Mouse (Mus musculus) frontal cortex, postnatal 10 days (tissue): ENCODE measurements at regions not wholly inside any gene's neighbourhood (a gene's known extent, or its start where the extent isn't known, plus 50 kb on each side); places are given as distances from the start of the nearest gene placed in this dataset.
"Not testable (repeated sequence)": the region's sequence is repeated elsewhere in the genome, so short reads cannot be mapped to it uniquely, and the experiment has no call there.

Experiments
- DNase-seq, 2 experiments: peaks; one replicate each; pipeline ENCODE4 v3.0.0; 2022; ENCODE audit warnings: low spot score in 2 of 2, mixed read lengths in 1 of 2

DNA sequence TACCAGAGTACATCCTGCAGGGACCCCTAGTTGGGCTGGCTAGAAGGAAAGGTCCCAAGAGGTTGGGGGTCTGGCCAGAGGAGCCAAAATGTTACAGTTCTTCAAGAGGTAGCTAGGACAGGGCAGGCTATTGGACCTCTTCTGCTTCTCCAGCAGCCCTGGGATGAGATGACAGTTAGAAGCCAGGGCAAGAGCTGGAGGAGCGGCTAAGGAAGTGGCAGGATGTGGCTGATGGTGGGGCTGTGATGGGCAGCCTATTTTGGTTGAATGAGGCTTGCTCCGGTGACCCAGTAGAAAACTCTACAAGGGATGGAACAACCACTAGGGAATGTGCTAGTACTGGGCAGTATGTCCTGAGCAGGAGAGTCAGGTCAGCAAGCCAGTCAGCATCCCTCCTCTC is 82.8 kb downstream of the Ddx11 start:
- DNase-seq: no peak

DNA sequence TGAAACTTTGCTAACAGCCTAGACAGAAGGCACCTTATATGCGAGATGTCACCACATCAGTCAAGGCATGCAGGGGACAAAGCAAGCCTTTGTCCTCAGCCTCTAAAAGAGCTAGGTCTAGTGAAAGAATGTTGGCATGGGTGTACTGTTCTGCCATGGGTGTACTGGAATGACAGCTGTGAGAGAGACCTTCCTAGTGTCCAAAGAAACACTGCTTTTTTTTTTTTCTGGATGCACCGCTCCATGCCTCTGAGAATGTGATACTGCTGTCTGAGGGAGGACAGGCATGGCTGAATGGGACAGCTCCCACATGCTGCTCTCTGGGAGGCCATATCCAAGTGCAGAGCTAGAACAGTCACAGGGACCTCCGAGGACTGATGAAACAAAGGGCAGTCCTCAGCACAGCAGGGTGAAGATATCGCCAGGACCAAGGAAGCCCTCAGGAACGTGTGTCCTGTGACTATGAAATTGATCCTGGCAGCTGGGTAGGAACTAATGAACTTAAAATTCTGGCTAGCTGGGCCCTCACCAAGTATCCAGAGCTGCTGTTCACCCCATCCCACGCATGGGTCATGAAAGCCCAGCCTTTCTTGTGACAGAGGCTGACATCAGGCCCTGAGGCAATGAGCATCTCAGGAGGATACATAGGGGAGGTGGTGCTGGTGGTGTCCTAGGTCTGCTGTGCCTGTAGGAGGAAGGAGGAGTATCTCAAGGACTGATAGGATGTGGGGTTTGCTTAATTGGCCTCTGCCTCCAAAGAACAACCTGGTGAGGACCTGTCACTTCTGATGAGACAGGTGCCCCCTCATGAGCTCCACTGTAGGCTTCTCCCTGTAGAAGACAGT is 84.6 kb downstream of the Ddx11 start:
- DNase-seq: not testable (repeated sequence)

DNA sequence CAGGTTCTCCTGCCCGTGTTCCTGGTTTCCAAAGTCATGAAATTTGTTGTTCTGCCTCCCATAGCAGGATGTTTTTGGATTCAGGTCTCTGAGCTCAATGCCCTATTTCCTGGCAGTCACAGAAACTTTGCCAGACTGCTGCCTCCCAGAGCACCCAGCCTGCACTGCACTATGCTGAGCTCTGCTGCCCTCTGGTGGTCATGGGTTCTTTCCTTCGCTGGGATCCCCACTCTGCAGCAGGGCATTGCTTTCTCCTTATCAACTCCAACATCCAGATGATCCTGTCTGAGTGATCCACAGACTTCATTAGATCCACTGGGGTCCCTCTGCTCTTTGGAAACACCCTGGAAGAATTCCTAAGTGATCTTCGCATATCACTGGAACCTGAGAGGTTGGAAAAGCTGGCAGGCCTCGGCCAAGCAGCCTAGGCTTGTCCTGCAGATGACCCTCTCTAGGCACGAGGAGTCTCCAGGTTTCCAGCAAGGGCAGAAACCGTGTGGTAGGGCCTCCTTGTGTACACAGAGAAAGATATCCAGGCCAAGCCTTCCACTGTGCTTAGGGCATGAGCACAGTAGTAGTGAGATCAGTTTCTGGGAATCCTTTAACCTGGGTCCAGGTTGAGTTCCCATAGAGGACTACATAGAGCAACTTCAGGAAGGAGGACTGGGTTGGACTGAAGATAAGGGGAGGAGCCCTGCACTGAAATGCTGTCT is 85.6 kb downstream of the Ddx11 start:
- not testable (repeated sequence) for DNase-seq

DNA sequence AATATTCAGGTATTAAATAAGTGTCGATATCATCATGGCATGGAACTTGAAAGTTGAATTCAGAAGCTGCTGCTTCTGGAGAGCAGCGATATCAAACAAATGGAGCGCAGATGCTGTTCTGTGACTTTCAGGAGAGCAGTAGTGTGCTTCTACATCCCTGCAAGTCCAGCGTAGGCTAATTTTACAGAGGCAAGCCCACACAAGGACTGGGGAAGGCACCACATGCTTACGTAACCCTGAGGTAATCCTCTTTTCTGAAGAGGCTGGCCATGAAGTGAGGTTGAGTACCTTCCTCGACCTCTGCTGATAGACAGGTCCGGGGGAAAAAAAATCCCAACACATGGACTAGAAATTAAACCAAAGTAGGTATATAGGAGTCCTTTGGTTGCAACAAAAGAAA is 88.2 kb downstream of the Ddx11 start:
- no peak for DNase-seq

DNA sequence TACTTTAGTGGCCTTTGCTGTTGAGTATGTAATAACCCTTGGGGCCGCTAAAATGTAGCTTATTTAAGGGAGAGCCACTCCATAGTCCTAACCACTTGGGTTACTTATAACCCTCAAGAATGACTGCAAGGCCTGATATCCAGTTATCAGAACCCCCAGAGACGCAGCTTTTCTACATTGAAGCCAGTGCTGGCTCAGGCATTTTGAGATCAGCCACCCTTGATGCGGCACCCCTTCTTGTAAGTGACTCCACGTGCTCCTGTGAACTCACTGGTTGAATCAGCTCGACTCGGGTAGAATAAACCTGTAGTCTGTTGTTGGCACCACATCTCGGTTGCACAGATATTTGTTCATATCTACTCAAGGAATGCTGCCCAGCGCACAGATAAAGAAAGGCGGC is 89.3 kb downstream of the Ddx11 start:
- no peak for DNase-seq

DNA sequence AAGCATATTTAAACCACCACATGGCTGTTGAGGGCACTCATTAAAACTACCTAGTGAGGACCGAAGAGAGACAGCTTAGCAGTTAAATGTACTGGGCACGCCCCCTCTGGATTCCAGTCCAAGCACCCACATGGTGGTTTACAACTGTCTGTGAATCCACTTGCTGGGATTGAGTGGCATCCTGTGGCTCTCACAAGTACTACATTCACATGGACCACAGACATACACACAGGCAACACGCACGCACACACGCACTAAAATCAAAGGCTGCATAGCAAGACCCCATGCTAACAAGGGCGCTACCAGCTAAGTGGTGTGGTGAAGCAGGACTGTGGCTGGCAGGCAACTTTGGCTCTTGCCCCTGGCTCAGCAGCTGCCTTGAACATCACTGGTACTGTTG is 95.0 kb downstream of the Ddx11 start:
- DNase-seq: no peak

DNA sequence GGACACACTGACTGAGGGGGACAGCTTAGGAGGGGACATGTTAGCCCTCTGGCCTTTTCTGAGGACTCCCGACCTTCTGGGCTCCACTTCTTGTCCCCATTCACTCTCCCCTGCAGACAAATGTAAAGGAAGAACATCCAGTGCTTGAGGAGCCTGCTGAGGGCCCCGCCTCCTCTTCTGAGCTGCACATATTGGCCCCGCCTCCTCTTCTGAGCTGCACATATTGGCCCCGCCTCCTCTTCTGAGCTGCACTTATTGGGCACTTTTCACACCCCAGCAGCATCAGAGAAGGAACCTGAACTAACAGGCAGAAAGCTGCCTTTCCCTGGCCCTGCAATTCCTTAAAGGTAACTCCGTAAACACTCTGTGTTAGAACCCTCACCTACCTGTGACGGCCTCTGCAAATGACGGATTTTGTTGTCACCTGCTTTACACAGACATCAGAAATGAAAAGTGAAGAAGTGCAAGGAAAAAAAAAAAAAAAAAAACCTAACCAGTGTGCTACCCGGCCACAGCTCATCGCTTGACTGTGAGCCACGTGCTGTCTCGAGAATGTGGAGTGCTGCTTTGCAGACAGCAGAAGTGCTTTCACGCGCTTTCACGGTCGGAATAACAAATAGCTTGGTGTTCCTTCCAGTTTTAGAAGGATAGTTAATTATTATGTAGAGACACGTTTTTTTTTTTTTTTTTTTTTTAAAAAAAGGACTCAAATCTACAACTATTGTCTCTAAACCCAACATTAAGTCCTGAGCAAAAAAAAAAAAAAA is 96.5 kb downstream of the Ddx11 start:
- no peak for DNase-seq

DNA sequence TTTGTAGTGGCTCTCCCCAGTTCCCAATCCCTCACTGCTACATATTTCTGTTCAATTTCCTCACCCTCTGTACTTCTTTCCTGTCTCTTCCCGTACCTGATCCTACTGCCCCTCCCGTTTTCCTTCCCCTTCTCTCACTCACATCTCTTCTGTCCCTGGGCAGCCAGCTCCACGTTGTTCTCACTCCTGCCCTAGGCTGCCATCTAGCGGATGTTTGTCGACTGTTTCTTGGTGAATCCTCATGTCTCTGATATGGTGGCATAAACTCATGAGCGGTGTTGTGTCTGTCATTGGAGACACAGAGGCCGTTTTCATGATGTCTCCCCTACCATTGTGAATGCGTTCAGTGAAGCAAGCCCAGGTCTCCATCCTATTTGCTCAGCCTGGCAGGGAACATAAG is 97.9 kb downstream of the Ddx11 start:
- peak; percentile 31 to 64 for DNase-seq

DNA sequence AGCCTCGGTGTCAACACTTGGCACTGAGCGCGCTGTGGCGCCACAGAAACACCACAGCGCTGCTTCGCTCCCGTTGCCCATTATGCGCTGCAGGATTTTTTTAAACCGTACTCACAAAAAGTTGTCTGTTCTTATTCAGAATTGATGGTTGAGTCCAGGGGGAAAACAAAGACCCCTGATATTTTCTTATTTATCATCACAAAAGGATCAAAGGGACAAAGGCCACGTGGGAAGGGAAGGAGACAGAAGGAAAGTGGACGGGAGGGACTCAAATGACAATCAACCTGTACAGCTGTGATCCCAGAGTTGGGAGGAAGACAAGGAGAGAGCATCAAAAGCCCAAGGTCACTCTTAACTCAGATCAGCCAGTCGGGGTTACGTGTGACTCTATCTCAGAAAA is 100.4 kb downstream of the Ddx11 start:
- no peak for DNase-seq

DNA sequence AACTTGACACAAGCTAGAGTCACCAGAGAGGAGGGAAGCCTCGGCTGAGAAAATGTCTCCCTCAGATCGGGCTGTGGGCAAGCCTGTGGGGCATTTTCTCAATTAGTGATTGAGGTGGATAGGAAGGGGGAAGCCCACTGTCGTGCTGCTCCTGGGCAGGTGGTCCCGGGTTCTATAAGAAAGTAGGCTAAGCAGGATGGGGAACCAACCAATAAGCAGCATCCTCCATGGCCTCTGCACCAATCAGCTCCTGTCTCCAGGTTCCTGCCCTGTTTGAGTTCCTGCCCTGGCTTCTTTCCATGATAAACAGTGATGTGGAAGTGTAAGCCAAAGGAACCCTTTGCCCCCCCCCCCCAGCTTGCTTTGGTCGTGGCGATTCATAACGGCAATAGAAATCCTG is 100.9 kb downstream of the Ddx11 start:
- DNase-seq: no peak

DNA sequence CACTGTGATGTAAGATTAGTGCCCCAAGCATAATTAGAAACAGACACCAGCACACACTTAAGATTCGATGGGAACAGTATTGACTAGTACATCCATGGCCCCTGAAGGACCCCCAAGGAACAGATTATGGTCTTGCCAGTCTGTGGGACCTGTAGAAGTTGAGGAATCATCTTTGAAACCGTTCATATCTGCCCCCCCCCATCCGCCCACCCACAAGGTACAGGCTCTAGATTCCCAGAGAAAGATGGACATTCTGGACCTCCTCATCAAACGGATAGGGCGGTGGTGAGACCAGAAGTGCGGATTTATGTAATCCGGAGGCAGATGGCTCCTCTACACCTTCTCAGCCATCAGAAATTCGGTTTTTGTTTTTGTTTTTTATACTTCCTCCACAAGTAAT is 109.1 kb downstream of the Ddx11 start:
- DNase-seq: no peak

DNA sequence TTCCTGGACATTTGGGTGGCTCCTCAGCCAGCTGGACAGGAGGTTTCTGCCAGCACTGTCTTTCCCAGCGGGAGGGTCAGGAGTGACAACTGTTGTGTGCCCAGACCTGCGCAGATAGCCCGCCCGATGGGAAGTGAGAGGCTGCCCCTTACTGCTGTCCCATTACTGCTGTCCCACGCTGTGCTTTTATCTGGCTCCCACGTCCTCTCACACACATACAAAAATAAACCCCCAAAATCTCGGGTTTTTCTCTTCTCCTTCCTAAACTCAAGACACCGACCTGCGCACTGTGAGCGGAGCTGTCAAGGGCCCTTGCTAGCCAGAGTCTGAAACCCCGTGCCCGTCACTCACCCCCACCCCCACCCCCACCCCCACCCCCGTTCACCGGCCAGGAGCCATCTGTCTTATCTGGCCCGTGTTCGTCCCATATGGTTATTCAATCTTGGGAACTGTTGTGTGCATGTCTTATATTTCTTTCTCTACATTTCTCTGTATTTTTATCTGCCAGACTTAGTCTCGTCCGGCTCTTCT is 109.6 kb downstream of the Ddx11 start:
- DNase-seq: peak in 1 of 2 experiments; percentile 23

DNA sequence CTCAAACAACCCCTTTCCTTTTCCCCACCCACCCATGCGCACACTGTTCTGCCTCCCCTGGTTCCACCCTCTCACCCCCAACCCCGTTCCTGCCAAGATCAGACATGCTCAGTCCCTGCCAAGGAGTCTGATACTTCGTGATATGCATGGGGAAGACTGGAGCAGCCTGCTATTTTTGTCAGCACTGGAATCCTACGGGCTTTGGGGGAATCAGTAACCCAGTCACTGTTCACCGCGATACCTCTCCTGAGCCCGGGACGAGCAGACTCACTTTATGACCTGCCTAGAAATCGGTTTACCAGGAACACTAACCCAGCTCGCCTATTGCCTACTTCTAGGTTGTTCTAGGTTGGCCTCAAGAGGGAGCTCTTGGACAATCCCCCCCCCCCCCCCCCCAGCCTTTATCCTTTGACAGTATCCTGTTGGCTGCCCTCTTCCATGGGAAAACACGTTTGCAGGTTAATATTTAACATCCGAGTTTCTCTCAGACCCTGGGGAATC is 110.2 kb downstream of the Ddx11 start:
- DNase-seq: peak in 1 of 2 experiments; percentile 28

DNA sequence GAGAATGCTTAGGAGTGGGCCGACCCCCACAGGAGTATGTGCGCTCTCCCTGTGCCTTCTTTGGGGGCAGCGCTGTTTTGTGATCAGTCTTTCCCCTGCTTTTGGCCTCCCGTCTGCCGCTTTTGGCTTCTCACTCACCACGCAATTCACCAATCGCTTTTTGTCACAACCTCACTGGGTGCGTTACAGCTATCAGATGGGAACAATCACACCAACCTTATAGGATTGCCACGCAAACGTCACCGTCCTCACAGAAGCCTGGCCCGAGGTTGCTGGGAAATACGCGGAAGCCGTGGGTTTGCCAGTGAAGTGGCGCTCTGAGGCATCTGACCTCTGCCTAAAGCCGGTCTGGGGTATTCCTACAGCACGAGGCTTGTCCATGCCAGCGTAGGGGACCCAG is 111.1 kb downstream of the Ddx11 start:
- no peak for DNase-seq

DNA sequence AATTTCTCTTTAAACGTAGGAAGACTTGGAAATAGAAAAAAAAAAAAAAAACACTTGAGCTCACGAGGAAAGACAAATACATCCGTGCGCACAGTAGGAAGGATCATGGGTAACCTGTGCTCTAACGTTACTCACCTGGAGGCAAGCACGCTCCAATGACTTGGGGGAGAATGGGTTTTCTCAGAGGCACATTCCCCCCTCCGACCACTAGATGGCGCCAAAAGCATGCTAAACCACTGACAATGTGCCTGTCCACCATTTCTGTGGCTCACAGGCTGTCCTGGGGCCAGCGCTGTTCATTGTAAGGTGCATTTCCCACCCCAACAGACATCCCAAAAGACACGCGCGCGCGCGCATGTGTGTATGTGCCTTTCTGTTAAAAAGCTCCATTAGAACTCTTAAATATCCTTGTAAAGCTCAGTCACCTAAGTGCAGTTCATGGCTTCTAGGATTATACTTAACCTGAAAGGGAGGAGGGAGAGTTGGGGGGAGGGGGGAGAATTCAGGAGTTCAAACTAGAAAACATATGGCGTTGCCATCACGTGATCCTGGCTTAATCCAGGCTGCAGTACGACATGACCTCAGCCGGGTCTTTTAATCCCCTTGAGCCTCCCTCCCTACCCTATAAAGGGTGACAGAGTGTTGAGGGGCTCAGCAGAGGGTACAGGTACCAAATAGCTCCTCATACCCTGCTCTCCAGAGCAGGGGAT is 111.9 kb downstream of the Ddx11 start:
- peak; percentile 63 to 80 for DNase-seq

DNA sequence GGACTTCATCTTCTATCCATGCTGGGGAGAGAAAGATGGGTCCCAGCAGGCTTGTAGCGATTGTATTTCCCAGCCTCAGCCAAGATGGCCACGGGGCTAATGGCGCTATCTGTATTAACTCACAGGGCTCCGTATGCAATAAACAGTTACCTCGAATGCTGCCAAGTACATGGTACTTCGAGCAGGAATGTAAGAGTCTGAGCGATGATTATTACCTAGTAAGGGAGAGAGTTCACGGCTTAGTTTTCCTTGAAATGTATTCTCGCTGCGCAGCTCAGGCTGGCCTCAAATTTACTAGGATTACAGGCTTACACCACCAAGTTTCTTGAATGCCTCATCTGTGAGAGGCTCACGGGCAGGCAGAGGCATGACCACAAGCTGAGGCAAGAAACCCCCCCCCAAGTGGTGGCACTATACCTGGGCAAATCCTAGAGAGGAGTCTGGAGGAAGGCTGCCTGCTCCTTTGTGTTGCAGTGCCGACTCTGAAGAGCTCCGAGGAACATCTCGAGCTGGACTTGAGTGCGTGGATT is 112.6 kb downstream of the Ddx11 start:
- no peak for DNase-seq

DNA sequence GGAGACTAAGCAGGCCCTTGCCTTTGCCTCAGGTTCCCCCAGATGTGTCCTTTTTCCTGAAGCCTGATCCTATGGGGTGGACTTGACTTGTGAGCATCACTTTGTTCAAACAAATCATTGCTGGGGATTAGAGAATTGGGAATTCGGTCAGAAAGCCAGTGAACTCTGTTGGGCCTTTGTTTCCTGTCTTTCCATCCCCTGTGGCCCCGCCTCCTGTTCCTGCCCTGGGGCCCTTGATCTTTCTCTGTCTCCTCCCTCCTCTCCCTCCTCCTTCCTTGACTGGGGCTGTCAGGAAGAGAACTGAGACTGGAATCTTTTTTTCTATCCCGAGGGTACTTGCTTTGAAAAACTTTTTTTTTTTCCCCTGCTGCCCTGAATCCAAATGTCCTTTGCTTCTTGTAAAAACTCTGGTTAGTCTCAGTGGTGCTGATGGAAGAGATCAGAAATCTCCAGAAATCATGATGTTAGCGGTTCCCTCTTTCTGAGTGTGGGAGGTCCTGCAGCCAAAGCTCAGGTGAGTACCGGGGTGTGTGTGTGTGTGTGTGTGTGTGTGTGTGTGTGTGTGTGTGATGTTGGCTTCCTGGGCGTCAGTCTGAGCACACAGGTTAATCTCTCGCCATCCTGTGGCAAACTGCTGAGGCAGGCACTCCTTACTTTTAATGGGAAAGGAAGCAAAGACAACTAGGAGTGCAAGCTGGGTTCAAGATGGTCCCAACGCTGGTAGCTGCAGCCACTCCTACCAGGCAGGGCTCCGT is 118.7 kb downstream of the Ddx11 start:
- DNase-seq: no peak

DNA sequence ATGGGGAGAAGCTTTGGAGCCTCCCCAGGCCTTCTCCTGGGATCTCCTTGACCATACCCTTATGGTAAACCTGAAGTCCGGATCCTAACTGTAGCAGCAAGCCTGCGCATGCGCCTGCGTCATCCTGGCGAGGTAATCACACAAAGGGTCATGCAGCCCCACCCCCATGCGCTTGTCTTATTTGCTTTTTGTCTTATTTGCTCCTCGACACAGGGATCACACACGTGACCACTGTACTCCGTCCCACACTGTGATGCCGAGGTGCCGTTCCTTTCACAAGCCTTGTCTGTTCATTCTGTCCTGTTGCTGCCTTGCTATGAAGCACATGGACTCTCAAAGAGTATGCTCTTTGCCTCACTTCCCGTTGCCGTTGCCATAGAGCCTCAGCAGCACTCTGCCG is 120.9 kb downstream of the Ddx11 start:
- no peak for DNase-seq

DNA sequence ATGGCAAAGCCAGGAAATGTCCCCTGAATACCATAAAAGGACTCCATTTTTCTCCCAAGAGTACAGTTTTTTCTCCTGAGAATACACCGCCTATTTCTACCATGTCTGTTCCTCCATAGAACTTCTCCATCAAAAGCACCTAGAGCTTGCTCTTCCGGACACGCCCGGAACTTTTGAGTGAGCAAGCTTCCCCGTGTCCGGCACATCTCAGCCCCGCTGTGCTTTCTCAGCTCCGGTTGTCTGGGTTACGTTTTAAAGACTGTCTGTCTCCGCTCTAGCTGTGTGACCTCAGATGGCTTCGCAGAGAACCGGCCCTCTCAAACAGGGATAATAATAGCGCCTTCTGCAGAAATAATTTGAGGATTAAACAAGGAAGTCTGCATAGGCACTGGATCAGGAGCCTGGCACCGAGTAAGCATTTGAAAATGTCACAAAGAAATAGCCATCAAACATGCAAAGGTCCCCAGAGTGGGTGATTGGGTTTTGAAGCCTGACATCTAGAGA is 122.8 kb downstream of the Ddx11 start:
- no peak for DNase-seq

DNA sequence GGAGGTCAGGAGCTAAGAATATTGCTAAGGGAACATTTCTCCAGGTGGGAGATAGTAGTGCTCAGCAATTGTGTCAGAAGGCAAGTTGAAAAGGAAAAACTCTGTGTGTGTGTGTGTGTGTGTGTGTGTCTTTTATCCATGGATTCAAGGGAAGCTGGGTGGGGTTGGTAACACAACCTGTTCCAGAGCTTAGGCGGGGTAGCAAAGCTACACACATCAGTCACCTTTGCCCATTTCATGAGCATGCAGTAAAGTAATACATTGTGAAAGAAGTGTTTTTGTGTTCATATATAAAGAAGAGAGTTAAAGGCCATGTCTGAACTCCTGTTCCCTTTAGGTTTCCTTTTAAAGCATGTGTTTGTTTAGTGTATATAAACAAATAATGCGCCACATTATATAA is 128.2 kb downstream of the Ddx11 start:
- DNase-seq: no peak
